Mouse (Mus musculus) MEL (cell line): ENCODE data around the gene Bbs7.

Experiments used
- CHD2 ChIP-seq: IDR thresholded peaks from 2 replicates; pipeline ENCODE4 v1.6.1; 2011; ENCODE audit warnings: low read length, improper control_type of control experiment
- CTCF ChIP-seq, 3 experiments: IDR thresholded peaks in 2 of 3; conservative IDR thresholded peaks in 1 of 3; 2 replicates each; pipeline ENCODE4 v1.5.1; 2011 to 2012; ENCODE audit warnings: low read length in 3 of 3, low read depth in 2 of 3, mild to moderate bottlenecking in 2 of 3, improper control_type of control experiment in 1 of 3, inconsistent platforms in 1 of 3, mixed read lengths in 1 of 3, moderate library complexity in 1 of 3; ENCODE audit not compliant: control insufficient read depth in 1 of 3, insufficient read depth in 1 of 3, poor library complexity in 1 of 3, severe bottlenecking in 1 of 3
- ETS1 ChIP-seq: IDR thresholded peaks from 2 replicates; pipeline ENCODE4 v1.6.1; 2012; ENCODE audit warnings: low read depth, mild to moderate bottlenecking, inconsistent platforms, low read length, improper control_type of control experiment, moderate library complexity
- GATA1 ChIP-seq: IDR thresholded peaks from 2 replicates; pipeline ENCODE4 v1.6.1; 2011; ENCODE audit warnings: low read depth, low read length, improper control_type of control experiment
- MAFK ChIP-seq: IDR thresholded peaks from 2 replicates; pipeline ENCODE4 v1.6.1; 2011; ENCODE audit warnings: low read depth, mild to moderate bottlenecking, low read length, improper control_type of control experiment, borderline replicate concordance
- NELFE ChIP-seq: IDR thresholded peaks from 2 replicates; pipeline ENCODE4 v1.6.1; 2011; ENCODE audit warnings: low read depth, low read length, improper control_type of control experiment
- POLR2A ChIP-seq, 2 experiments: IDR thresholded peaks; 2 replicates each; pipeline ENCODE4 v1.6.1; 2011 to 2012; ENCODE audit warnings: low read length in 2 of 2, mild to moderate bottlenecking in 2 of 2, control low read depth in 1 of 2, improper control_type of control experiment in 1 of 2, low read depth in 1 of 2, moderate library complexity in 1 of 2; ENCODE audit not compliant: control insufficient read depth in 1 of 2, insufficient read depth in 1 of 2, poor library complexity in 1 of 2
- RAD21 ChIP-seq: IDR thresholded peaks from 2 replicates; pipeline ENCODE4 v1.6.1; 2011; ENCODE audit warnings: mild to moderate bottlenecking, low read depth, low read length, improper control_type of control experiment
- TBP ChIP-seq: IDR thresholded peaks from 2 replicates; pipeline ENCODE4 v1.8.0; 2011; ENCODE audit warnings: low read depth, low read length, improper control_type of control experiment
- USF1 ChIP-seq: IDR thresholded peaks from 2 replicates; pipeline ENCODE4 v1.6.1; 2014; ENCODE audit warnings: low read depth, mild to moderate bottlenecking, inconsistent platforms, low read length, improper control_type of control experiment, moderate library complexity
- ZC3H11A ChIP-seq: IDR thresholded peaks from 2 replicates; pipeline ENCODE4 v1.6.1; 2012; ENCODE audit warnings: low read depth, mild to moderate bottlenecking, inconsistent platforms, low read length, improper control_type of control experiment

GRCm38 (mm10) chr3:36551343-36551742 lies 61.9 kb downstream of the Bbs7 start:
- TF ChIP-seq USF1 (no peak), GATA1 (no peak), ZC3H11A (no peak), CTCF (IDR thresholded peaks at IDR 0.05 in 2 of 3, conservative IDR thresholded peaks at IDR 0.05 in 1 of 3; ENCODE audit: control insufficient read depth in 1 of 3, insufficient read depth in 1 of 3, low read depth in 2 of 3, low read length in 3 of 3, poor library complexity in 1 of 3, severe bottlenecking in 1 of 3) (no peak), ETS1 (no peak), MAFK (no peak), TBP (no peak), CHD2 (no peak), RAD21 (no peak), POLR2A (IDR thresholded peaks at IDR 0.05; ENCODE audit: control insufficient read depth in 1 of 2, insufficient read depth in 1 of 2, low read depth in 1 of 2, low read length in 2 of 2, poor library complexity in 1 of 2) (no peak), NELFE (no peak)
